Mouse (Mus musculus): Measurements from ENCODE around the gene Metrnl.
A peak's percentile ranks its signal among the peaks of the same experiment; 100 is the strongest.

The Metrnl gene

DNA sequence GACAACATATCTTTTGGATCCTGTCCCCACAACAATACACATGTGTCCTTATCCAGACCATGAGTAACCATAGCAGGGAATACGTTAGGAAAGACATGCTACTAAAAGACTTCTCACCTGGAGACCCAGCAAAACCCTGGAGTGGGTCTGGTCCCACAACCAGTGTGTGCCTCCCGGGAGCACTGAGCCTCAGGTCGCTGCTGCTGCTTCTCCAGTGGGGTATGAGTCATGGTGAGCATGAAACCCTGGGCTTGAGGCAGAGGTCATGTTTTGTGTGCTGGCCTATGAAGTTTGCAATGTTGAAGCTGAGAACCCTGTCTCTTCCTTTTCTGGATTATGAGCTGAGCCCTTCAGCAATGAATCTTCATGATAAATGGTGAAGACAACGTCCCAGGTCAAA lies 15.3 kb upstream of the Metrnl start:
- DNase-seq: no peak

DNA sequence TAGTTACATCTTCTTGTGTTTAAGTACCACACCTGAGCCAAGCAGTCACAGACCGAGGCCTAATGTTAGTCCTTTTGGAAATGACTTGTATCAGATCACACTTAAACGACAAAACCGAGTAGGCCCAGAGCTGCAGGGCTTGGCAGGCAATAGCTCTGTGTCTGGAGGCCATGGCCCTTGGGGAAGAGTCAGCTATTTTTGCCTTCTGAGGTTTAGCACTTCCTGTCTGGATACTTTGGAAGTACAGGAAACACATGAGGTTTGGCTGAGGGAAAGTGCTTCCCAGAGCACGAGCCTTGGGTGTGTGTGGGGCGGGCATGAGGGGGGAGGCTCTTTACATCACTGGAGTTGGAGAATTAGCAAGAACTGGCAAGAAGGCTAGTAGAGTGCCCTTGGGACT lies 14.7 kb upstream of the Metrnl start:
- DNase-seq: peak; percentile 35

DNA sequence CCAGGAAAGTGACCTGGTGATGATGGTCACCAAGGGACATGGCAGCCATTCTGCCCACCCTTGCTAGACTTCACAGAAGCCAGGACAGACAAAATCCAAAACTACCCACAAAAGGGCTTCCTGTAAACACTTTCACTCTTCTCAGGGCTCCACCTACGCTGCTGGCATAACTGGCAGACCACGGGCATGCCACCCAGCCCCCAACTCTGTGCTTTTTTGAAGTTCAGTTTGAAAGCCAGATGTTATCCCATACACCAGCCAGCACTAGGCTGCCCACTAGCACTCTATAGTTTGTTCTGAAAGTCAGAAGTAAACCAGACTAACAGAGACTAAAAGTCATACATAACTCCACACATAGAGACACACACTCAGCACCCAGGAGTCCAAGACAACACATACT lies 13.3 kb upstream of the Metrnl start:
- DNase-seq: no peak

DNA sequence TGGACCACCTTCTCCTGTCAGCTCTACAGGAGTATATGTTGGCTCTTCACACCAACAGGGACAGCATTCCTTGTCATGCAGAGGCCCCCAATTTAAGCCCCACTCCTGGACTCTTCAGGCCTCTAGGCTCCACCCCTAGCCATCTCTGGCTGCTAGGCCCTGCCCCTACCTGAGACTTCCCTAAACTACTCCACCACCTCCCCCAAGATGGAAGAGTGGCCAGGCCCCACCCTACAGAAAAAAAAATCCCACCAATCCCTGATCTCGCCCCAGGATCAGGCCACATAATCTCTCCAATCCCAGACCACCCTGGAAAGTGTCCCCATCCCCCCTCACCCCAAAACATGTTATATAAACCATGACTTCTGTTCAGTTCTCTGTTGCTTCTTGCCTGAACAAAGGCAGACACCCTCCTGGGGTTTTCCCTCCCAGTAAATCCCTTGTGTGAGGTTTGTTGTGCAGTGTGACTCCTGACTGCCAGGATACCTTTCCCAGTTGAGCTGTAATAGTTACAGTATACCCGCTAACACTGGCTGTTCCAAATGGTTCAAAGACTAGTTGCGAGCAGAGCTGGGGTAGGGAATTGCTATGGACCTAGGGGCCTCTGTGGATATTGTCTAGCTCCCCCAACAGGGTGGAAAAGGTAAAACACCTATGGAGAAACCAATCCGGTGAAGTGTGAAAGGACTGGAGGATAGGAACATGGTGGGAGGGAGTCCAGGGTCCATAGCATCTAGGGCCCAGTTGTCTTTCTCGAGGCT lies 5.9 kb upstream of the Metrnl start:
- no peak for DNase-seq

DNA sequence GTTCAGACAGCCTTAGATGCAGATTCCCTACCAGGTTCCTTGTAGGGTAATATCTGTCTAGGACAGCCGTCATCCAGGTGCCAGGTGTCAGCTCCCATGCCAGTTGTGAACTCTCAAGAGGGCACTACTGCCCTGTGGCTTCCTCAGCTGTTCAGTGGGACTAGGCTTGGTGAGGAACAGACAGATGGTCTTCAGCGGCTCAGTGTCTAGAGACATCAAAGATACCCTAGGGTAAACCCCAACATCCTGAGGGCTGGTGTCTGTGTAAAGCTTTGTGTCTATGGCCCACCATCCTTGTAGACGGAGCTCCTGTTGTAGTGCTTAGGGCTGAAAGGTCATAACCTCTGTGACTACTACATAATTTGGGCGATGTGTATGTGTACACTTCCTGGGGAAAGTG lies 4.1 kb upstream of the Metrnl start:
- no peak for DNase-seq

DNA sequence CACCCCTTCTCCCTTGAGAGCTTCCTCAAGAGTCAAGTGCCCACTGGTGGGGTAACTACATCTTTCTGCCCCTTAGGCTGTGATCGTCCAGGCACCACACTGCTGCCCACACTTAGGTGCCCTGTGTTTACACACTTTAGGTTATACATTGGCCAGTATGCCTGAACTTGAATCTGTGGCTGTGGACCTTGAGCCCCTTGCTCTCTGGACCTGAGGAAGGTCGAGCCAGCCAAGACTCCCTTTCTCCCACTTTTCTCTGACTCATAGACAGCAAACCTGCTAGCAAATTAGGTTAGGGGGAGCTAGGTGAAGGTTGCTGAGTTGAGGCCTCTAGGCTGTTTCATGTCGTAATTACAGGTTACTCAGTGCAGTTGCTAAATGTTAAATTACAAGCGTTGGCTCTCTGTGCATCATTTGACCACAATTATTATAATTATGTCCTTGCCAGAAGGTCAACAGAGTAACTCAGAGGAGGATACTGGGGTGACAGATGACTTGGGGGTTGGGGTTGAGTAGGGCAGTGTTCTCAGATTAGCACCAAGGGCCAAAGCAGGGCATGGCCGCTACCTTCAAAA lies 2.9 kb upstream of the Metrnl start:
- DNase-seq: no peak

DNA sequence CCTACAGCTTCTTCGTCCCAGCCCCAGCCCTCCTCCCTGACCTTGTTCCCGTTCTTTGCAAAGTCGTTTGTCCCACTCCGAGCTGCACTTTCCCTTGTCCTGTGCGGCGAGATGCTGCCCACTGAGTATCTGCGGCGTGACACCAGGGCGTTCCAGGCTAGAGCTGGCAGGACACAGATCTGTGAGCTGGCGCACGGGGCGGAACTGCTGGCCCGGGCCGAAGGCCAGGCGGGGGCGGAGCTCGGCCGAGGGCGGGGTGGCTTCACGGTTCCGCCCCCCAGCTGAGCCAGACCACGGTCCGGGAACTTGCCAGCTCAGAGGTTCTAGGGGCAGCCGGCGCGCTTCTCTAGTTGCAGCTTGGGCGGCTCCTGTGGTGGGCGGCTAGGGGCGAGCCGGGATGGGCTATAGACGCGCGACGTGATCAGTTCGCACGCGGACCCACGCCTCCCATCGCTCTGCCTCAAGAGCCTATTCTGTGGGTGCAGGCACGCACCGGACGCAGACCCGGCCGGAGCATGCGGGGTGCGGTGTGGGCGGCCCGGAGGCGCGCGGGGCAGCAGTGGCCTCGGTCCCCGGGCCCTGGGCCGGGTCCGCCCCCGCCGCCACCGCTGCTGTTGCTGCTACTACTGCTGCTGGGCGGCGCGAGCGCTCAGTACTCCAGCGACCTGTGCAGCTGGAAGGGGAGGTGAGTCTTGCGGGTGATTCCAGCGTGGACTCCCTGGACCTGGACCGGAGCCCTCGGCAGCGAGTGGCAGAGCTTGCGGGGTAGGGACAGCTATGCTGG lies 959 bp downstream of the Metrnl start:
- peak; percentile 95 for DNase-seq

DNA sequence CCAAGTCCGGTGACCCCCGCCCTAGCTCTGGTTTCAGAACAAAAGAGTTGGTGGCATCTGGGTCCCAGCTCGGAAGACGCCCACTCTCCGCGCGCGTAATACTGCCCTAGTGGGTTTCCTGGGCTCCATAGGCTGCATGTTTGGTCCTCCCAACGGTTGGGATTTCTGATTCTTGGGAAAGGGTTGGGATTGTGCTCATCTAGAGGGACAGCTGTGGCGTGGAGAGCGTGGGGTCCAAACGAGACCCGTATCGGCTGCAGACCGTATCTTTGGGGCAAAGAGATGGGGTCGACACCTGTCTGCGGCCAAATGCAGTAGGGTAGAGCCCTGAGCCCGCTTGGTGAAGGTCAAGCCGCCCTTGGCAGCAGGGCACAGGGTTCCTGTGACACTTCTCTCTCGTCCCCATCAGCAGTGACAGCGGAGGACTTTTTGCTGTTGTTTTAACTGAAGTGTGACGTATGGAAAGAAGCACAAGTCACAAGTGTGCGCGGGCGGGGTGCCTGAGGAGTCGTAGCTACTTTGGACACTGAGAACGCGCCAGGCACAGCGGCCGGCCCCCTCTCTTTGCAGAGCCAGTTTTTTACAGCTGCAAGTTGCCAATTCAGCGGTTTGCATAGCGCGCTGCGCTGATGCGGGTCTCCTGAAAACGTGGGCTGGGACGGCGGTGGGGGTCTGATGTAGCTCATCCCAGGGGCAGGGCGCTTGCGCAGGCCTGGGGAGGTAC lies 1.7 kb downstream of the Metrnl start:
- peak; percentile 83 for DNase-seq

DNA sequence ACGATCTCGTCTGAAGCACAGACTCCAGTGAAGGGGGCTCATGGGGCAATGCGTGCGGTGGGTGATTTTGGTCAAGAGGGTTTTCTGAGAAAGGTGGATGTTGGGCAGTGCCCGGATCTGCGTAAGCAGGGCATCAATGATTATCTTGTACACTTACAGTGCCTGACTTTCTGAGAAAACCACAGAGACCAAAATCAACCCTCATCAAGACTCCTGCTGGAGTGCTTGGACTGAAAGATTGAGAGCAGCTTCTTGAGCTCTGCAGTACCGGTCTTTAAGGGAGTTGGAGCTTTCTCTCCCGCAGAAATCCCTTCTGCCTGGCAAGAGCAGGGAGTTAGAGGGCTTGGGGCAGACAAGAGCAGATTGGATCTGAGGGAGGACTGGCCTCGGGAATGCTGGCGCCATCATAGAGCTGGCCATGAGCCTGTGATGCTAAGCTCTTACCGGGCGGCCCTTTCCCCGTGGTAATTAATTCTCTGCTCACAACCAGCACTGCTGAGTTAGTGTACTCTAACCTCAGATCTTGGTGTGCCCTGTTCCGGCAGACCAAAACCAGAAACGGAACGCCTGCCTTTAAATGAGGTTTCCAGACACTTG lies 2.4 kb downstream of the Metrnl start:
- peak; percentile 19 for DNase-seq

DNA sequence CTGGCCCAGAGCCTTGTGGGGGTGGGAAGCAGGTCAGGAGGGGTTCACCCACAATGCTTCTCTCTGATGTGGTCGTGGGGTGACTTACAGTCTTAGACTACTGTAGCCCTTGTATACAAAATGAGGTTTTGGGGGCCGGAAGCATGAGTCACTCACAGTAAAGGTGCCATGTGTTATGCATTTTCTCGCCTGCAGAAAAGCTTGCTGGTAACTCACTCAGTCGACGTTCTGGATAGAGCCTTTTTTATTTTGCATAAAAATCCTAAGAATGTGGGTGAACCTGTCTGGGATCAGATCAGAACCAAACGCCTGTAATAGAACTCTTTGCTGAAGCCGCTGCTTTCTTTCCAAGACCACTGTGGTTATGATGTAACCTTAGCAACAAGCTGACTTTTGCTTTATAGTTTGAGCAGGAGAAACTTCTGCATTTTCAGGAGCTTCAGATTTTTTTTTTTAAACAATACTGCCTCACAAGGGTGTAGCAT lies 5.2 kb downstream of the Metrnl start:
- DNase-seq: peak; percentile 25

DNA sequence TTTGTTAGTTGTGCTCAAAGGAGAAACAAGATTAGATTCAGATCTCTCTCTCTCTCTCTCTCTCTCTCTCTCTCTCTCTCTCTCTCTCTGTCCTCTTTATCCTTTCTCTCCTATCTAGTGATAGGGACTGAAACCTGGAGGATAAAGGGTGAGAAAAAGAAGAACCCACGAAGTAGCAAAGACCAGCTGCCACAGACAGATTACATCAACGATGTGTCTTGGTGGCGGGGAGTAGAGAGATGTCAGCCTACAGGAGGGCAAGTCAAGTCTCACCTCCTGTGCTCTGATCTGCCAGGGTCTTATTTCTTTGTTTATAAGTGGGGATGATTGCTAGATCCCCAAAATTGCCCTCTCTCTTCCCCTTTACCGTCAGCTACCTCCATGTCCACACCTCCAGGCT lies 7.9 kb downstream of the Metrnl start:
- DNase-seq: no peak

DNA sequence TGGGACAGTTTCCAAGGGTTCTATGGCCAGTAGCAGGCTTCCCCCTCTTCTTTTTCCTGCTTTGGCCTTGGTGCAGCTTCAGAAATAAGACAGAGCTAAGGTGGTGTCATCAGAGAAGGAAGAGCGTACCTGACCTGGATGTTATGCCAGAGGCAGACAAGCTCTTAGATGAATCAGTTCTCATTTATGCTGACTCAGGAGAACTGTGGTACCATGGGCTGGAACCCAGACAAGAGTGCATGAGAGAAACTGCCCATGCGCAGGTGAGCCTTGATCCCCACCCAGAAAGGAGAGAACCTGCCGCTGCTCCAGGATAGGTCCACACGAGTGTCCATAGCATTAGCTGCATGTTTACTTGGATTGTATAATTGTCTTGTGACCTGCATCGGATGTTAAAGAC lies 8.9 kb downstream of the Metrnl start:
- DNase-seq: no peak

DNA sequence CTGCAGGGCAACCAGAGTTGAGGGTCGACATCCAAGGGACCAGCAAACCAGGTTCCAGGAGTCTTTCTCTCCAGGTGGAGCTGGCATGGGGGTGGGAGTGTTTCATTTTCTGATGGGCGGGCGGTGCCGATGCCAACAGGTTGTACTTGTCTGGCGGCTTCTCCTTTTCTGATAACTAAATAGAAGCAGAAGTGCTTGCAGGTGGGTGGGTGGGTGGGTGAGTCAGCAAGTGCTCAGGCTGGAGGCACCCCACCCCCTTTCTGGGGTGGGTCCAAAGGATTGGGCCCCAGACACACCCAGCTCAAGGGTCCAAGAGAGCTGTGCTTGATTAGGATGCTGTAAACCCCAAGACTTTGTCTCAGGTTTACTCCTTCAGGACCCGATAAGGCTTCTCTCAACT lies 11.6 kb downstream of the Metrnl start:
- DNase-seq: no peak

DNA sequence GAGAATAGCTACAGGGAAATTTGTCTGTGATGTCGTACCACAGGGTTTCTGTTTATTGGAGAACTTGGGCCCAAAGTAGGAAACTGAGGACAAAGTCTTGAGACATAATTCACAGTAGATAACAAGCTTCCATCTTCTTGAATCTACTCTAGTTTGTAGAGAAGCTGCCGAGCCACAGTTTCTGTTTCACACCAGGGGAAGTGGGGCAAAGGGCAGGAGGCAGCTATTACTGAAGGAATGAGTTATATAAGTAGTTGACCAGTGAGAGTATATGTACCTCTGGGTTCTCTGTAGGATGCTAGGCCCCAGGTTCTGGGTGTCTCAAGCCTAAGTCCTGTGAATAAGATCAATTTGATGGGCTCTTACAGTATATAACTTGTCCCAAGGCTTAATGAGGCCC lies 12.2 kb downstream of the Metrnl start:
- no peak for DNase-seq

DNA sequence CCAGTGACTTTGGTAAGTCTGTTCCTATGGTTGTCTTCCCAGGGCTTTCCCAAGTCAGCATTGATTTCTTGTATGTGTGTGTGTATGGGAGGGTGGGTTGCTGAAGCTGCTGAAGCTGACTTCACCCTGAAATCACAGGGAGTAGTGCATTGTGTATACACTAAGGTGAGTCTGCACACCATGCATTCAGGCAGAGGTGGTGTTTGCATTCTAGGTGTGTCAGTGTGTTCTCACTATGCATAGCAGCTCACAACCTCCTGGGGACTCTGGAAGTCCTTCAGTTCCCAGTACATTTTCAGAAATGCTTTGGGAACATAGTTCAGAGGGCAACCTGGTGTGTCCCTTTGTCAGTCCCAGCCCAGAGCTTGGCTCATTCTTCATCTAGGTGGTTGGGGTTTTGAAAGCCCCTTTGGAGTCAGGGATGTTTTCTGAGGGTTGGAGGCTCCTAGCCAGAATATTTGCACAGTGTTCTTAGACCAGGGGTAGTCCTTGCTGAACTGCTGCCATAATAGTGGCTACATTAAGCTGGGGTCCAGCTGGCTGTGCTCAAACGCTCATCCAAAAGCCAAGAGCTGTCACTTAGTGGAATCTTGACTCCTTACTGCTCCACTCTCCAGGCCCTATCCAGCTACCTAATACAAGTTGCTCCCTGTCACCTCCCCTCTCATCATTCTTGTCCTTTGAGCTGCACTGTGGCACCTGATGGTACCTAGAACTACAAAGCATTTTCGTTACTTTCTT lies 13.6 kb downstream of the Metrnl start:
- peak; percentile 44 for DNase-seq

DNA sequence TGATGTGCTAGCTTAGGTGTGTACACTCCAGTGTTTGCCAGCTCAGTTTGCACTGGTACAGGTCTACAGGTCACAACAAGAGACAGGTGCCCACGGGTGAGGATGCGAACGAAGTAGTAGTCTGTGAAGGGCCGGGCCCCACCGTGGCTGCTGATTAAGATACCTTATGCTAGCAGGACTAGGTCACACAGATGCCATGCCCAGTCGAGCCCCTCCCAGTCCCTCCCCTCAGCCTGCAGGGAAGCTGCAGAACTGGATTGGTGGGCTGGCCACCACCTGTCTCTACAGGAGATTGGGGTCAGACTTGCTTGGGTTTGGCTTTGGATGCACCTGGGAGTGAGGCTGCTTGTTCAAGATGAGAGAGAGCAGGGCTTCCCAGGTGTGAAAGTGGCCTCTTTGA lies 16.4 kb downstream of the Metrnl start:
- no peak for DNase-seq

DNA sequence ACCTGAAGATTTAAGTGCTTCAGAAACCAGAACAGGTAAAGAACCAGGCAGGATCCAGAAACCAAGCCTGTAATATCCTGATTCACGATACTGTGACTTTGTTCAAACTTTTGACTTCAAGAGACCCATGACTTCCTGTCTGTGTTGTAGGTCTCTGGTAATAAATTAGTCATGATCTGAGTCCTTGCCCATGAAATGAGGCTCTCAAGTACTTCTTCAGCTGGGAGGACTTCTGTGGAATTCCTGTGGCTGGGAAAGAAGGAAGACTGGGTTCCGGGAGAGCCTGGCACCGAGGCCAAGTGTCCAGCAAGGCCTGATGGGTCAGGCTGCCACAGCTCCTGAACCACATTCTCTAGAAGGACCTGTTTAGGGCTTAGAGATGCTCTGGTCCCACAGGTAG lies 19.4 kb downstream of the Metrnl start:
- no peak for DNase-seq

DNA sequence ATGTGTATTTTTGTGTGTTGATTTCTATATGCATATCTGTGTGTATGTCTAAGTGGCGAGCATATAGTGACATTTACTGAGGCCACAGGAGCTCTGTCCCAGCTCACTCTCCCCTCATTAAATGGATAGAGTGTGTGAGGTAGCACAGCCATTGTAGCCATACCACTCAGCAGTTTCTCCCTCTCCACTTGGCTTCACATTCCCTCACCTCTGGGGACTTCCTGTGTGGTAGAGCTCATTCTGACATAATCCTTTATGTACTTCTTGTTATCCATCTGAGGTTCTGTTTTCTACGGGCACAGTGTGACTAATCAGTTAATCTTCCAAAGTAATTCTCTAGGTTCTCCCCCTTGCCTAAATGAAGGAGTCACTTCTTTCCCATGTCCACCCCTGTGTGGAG lies 21.1 kb downstream of the Metrnl start:
- no peak for DNase-seq

DNA sequence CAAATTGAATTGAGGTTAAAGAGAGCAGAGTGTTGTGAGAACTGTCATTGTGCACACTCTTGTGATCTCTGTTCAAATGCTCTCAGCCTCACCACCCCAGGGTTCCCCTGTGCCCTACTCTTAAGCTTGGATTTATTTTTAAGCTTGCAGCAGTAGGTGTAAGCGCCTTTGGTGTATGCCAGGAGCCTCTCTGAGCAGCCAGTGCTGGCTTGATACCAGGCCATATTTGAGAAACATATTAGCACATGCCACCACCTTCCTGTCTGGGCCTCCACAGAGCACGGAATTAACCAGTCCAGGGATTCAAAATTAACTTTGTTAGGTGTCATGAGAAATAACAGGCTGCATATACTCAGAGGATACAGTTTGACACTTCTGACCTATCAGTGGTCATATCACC lies 25.3 kb downstream of the Metrnl start:
- DNase-seq: no peak

DNA sequence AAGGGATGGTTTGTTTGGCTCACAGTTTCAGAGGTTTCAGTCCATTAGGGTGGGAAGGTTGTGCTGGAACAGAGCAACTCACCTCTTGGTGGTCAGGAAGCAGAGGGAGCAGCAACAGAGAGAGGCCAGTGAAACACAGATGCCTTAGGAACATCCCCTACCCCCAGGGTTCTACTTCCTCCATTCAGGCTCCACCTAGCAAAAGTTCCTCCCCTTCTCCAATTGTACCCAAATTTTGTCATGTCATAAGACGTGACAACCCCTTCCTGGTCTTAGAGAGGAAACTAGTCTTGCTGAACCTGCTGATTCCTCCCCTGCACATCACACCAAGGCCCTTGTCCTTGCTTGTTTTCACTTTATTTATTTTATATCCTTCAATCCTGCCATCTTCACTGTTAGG lies 32.8 kb downstream of the Metrnl start:
- no peak for DNase-seq

DNA sequence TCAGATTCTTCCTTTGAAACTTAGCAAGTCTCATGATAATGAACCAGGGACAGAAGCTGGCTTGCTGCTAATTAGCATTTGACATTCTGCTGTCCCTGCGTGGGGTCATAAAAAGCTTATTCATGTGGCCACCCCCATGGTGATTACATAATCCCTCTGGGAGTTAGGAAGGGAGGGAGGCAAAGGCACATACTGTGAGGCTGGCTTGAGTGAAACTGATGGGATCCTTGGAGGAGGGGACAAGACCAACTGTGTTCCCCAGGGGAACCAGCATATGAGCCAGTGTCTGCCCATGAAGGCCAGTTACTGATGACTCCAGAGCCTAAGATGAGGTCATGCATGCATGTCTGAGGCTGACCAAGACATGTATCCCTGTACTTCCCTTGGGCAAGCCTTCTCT lies 33.5 kb downstream of the Metrnl start:
- no peak for DNase-seq

DNA sequence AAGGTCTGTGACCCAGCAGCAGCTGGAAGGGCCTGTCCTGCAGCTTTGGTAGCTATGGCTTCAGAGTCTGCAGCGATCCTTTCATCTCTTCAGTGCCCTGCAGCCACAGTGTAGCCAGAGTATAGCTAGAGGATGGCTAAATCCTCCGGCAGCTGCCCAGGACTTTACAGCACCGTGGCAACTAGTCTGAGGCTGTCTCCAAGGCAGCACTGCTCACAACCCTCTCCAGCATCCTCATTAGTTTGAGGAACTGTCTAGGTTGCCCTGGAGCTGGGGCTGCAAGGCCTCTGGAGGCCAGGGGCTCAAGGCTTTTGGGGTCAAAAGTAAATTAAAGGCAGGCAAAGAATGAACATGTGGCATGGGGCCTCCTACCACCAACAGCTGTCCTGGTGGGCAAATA lies 37.3 kb downstream of the Metrnl start:
- DNase-seq: no peak

Measured in lung, postnatal 10 days (tissue).